Mouse (Mus musculus): ENCODE results near the gene Cd37.
A peak's percentile ranks its signal among the peaks of the same experiment; 100 is the strongest.

Cd37 gene

GRCm38 (mm10) chr7:45234922-45235571 lies 3.9 kb downstream of the Cd37 start:
- peak in 1 of 2 experiments; percentile 27 for DNase-seq (ENCODE audit: low spot score in 2 of 2)

- no peak for DNase-seq (ENCODE audit: low spot score in 2 of 2)
Measured at GRCm38 (mm10) chr7:45234333-45234841, 4.5 kb downstream of the Cd37 start.

GRCm38 (mm10) chr7:45233580-45234332 lies 5.2 kb downstream of the Cd37 start:
- DNase-seq (ENCODE audit: low spot score in 2 of 2) = peak; percentile 75 to 88

- peak in 1 of 2 experiments; percentile 61 for DNase-seq (ENCODE audit: low spot score in 2 of 2)
Measured at GRCm38 (mm10) chr7:45232716-45233465, 6.0 kb downstream of the Cd37 start.

- DNase-seq (ENCODE audit: low spot score in 2 of 2) = no peak
Measured at GRCm38 (mm10) chr7:45231941-45232340, 7.0 kb downstream of the Cd37 start.

GRCm38 (mm10) chr7:45231192-45231591 lies 7.7 kb downstream of the Cd37 start:
- no peak for DNase-seq (ENCODE audit: low spot score in 2 of 2)

GRCm38 (mm10) chr7:45229459-45230203 lies 9.3 kb downstream of the Cd37 start:
- DNase-seq (ENCODE audit: low spot score in 2 of 2) = no peak

GRCm38 (mm10) chr7:45229046-45229445 lies 9.9 kb downstream of the Cd37 start:
- DNase-seq (ENCODE audit: low spot score in 2 of 2) = no peak

- DNase-seq (ENCODE audit: low spot score in 2 of 2) = no peak
Measured at GRCm38 (mm10) chr7:45228548-45228947, 10.4 kb downstream of the Cd37 start.

- no peak for DNase-seq (ENCODE audit: low spot score in 2 of 2)
Measured at GRCm38 (mm10) chr7:45226421-45226820, 12.5 kb downstream of the Cd37 start.

GRCm38 (mm10) chr7:45224826-45225225 lies 14.1 kb downstream of the Cd37 start:
- DNase-seq (ENCODE audit: low spot score in 2 of 2) = no peak

GRCm38 (mm10) chr7:45221680-45222079 lies 17.2 kb downstream of the Cd37 start:
- no peak for DNase-seq (ENCODE audit: low spot score in 2 of 2)

GRCm38 (mm10) chr7:45216442-45217183 lies 22.3 kb downstream of the Cd37 start:
- DNase-seq (ENCODE audit: low spot score in 2 of 2) = peak; percentile 70 to 73

- no peak for DNase-seq (ENCODE audit: low spot score in 2 of 2)
Measured at GRCm38 (mm10) chr7:45215673-45216441, 23.1 kb downstream of the Cd37 start, which contains the start of gene Tead2. Tead2 (plus strand) TSS chr7:45215753.

GRCm38 (mm10) chr7:45213708-45214107 lies 25.2 kb downstream of the Cd37 start:
- DNase-seq (ENCODE audit: low spot score in 2 of 2) = no peak

- no peak for DNase-seq (ENCODE audit: low spot score in 2 of 2)
Measured at GRCm38 (mm10) chr7:45212356-45212755, 26.6 kb downstream of the Cd37 start.

GRCm38 (mm10) chr7:45211851-45212251 lies 27.1 kb downstream of the Cd37 start, which contains the start of gene Dkkl1:
Dkkl1 (minus strand) TSS chr7:45212147.
- no peak for DNase-seq (ENCODE audit: low spot score in 2 of 2)

GRCm38 (mm10) chr7:45211070-45211469 lies 27.8 kb downstream of the Cd37 start:
- DNase-seq (ENCODE audit: low spot score in 2 of 2) = no peak

- DNase-seq (ENCODE audit: low spot score in 2 of 2) = no peak
Measured at GRCm38 (mm10) chr7:45208260-45208659, 30.7 kb downstream of the Cd37 start.
